Mouse (Mus musculus): ENCODE data around the gene Rad51.

- no peak for TF ChIP-seq CTCF (IDR thresholded peaks at IDR 0.05; ENCODE audit: borderline replicate concordance, extremely low read depth, insufficient read depth, insufficient read length)
- TF ChIP-seq POLR2A (IDR thresholded peaks at IDR 0.05; ENCODE audit: borderline replicate concordance, extremely low read depth, insufficient read depth, insufficient read length, poor library complexity, severe bottlenecking): no peak
Observed at GRCm38 (mm10) chr2:119176761-119177160, 64.2 kb downstream of the Rad51 start.
